Mouse (Mus musculus) kidney, embryonic 15.5 days (tissue): ENCODE measurements at regions not wholly inside any gene's neighbourhood (a gene's known extent, or its start where the extent isn't known, plus 50 kb on each side); places are given as distances from the start of the nearest gene placed in this dataset.

ENCODE experiments used
- ATAC-seq: fragments of 200-750 bp; cut with Nextera tagmentation; replicated peaks from 2 replicates; pipeline ENCODE4 v1.8.0; 2017; ENCODE audit warnings: moderate TSS enrichment; ENCODE audit not compliant: low FRiP score
- H3K27ac ChIP-seq: fragments of 300-500 bp; sonication (generic); 2 replicates; pipeline ENCODE4 v1.5.1; 2015; ENCODE audit warnings: mild to moderate bottlenecking, inconsistent platforms
- H3K27me3 ChIP-seq: fragments of 300-500 bp; sonication (generic); 2 replicates; pipeline ENCODE4 v1.6.1; 2015; ENCODE audit warnings: inconsistent platforms
- H3K36me3 ChIP-seq: fragments of 300-500 bp; sonication (generic); 2 replicates; pipeline ENCODE4 v1.6.1; 2015; ENCODE audit warnings: inconsistent platforms
- H3K4me1 ChIP-seq: fragments of 300-500 bp; sonication (generic); 2 replicates; pipeline ENCODE4 v1.6.1; 2015; ENCODE audit warnings: inconsistent platforms
- H3K4me2 ChIP-seq: fragments of 300-500 bp; sonication (generic); 2 replicates; pipeline ENCODE4 v1.6.1; 2015; ENCODE audit warnings: moderate library complexity, mild to moderate bottlenecking, inconsistent platforms
- H3K4me3 ChIP-seq: fragments of 300-500 bp; sonication (generic); replicated peaks from 2 replicates; pipeline ENCODE4 v1.5.1; 2015; ENCODE audit warnings: mild to moderate bottlenecking, inconsistent platforms
- H3K9ac ChIP-seq: fragments of 300-500 bp; sonication (generic); 2 replicates; pipeline ENCODE4 v1.6.1; 2015; ENCODE audit warnings: mild to moderate bottlenecking, inconsistent platforms
- H3K9me3 ChIP-seq: fragments of 300-500 bp; sonication (generic); replicated peaks from 2 replicates; pipeline ENCODE4 v1.6.1; 2016; ENCODE audit warnings: inconsistent platforms
- WGBS: fragments of 180-500 bp; shearing (Covaris S2); methylation state at CpG from one replicate; pipeline ENCODE4 v1.1.7; 2015; ENCODE audit warnings: mixed read lengths; 5-methylcytosine and 5-hydroxymethylcytosine counted together

DNA sequence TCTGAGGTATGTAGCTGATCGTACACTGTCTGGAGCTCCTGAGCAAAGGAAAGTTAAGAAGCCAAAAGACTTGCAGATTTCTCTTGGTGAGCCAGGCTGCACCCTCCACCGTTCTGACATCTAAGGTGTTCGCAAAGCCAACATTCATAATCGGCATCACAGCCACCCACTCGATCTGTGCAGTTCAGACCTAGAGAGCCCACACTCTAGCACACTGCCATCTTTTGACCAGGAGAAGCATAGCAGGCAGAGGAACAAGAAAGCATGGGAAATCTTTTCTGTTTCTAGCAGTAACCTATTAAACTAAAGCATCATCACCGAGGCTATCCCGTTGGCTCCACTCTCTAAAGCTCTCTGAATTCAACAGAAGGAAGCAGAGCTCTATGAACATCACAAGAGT lies 59.2 kb downstream of the Areg start:
- Histone ChIP-seq H3K4me1 (no peaks in the 10 kb centered on the region), H3K4me3 (no peak overlapping the region), H3K4me2 (no peak overlapping the region), H3K9ac (no peak overlapping the region), H3K36me3 (no peaks in the 10 kb centered on the region), H3K27me3 (no peaks in the 10 kb centered on the region), H3K9me3 (no peaks in the 10 kb centered on the region), H3K27ac (no peak overlapping the region)
- peak; percentile 15; the same call in 1 of the 2 replicates for ATAC-seq
- 42% methylated on average over 7 of the region's 7 CpGs for WGBS

DNA sequence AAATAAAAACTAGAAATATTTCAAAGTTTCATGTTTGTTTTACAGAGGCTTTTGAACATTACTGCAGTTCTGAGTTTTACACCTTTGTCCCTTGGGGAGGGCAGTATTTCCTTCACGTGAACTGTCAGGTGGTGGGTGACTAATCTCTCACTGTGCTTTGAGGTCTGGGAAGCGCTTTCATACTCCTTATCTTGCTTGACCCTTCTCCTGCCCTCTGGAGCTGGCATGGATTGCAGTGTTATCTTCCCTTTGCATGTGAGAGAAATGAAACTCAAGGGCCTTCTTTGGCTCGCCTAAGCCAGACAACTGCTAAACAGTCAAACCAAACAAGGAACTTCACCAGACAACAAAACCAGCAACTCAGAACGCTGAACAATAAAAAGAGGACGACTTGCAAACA lies 61.0 kb downstream of the Areg start:
- Histone ChIP-seq H3K27ac (no peak overlapping the region), H3K4me3 (no peak overlapping the region), H3K27me3 (no peaks in the 10 kb centered on the region), H3K9ac (no peak overlapping the region), H3K9me3 (no peaks in the 10 kb centered on the region), H3K4me2 (no peak overlapping the region), H3K4me1 (no peaks in the 10 kb centered on the region), H3K36me3 (no peaks in the 10 kb centered on the region)
- WGBS, result 52% methylated on average over 5 of the region's 5 CpGs
- ATAC-seq, result no peak

DNA sequence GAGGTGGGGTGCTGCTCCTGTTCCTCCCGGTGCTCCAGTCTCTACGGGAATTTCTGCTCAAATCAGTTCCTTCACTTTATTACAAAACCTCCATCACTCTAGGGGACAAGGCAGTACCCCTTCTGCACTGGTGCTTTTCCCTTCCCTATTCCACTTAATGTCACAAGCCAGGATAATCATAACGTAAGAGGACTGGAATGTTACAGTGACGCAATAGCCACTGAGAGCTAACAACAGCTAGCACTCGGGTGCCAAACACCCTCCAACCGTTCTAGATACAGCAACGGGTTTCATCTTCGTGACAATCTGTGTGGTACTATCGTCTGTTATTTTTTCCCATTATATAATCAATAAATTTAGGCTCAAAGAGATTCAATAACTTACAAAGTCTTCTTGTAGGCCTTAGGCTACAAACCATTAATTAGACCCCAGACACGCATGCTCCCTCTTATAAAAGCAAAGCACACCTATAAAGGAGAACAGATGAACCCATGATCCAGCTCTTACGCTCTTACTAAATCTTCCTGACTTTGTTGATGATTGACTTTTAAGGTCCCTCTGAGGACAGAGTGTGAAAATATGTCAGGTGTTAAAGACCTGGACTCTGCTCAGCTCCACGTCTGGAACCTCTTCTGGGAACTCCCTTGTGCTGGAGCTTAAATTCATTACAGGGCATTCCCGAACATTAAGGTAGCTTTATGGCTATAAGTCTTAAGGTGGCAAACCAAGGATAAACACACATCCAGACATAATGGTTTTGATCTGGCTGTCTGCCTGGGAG lies 65.0 kb downstream of the Areg start:
- 84% methylated on average over 13 of the region's 13 CpGs for WGBS
- ATAC-seq, result no peak
- H3K4me2 ChIP-seq, result no peak overlapping the region
- H3K9me3 ChIP-seq, result no peaks in the 10 kb centered on the region
- no peaks in the 10 kb centered on the region for H3K4me1 ChIP-seq
- no peak overlapping the region for H3K4me3 ChIP-seq
- H3K27me3 ChIP-seq, result no peaks in the 10 kb centered on the region
- H3K36me3 ChIP-seq, result no peaks in the 10 kb centered on the region
- no peak overlapping the region for H3K9ac ChIP-seq
- no peak overlapping the region for H3K27ac ChIP-seq

DNA sequence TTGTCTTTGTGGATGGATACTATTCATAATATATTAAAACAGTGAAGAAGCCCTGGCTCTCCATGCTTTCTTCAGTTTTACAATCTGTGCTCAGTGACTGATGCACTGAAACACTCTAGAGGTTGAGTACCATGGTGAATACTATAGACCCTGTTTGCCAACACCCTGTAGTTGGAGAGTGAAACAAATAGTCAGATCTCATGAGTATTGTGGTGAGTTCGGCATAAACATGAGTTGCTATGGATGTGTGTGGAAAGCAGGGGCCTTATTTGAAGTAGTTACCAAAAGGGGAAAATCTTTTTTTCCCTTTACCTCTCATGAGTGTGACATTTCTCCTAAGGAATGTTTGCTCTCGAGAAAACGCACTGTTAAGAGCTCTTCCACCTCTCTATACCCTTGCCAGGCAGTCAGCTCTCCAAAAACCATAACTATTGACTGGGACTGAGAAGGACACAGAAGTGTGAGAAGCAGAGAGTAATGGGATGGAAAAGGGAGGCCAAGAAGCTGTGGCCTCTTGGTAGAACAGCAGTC lies 66.0 kb downstream of the Areg start:
- H3K27ac ChIP-seq, result no peak overlapping the region
- no peaks in the 10 kb centered on the region for H3K9me3 ChIP-seq
- H3K36me3 ChIP-seq, result no peaks in the 10 kb centered on the region
- no peak overlapping the region for H3K9ac ChIP-seq
- H3K27me3 ChIP-seq, result no peaks in the 10 kb centered on the region
- no peaks in the 10 kb centered on the region for H3K4me1 ChIP-seq
- ATAC-seq, result no peak
- H3K4me3 ChIP-seq, result no peak overlapping the region
- H3K4me2 ChIP-seq, result no peak overlapping the region
- WGBS, result 84% methylated on average over 3 of the region's 3 CpGs

DNA sequence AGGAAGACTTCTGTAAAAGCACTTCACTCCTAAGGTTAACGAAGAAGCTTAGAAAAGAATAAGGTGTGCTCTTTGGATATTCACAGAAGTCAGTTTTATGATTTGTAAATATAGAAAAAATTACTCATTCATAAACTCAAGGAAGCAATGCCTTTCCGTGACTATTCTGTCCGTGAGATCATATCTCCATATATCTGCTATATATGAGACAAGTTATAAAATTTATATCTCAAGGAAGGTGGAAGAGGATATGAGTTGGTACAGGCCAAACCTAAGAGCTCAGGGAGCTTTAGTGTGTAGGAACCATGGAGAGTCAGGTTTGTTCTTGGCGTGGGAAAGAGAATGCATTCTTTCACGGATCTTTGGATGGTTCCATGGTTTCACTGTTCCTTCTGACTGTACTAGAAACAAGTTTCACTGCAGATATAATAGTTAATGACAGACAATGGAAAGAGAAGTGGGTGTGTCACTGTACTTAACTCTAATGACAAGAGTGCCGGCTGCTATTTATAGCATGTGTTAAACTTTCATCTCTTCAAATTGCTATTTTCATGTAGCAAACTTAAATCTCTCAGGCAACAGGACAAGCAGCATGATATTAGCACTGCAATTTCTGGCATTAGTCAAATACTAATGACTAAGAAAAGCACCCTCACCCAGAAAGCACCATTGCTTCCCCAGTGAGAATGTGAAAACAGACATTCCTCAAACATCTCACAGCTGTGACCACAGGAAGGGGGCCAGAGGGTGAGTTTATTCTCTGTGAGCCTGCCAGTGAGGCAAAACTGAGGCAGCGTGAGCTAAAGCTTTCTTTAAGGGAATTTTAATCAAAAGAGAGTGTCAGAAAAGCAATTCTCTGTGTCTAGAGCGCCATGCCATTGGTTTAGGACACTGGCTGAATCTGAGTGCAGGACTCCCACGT lies 67.4 kb downstream of the Areg start:
- ATAC-seq, result no peak
- Histone ChIP-seq H3K27me3 (no peaks in the 10 kb centered on the region), H3K4me1 (no peaks in the 10 kb centered on the region), H3K4me3 (no peak overlapping the region), H3K4me2 (no peak overlapping the region), H3K9me3 (no peaks in the 10 kb centered on the region), H3K27ac (no peak overlapping the region), H3K36me3 (no peaks in the 10 kb centered on the region), H3K9ac (no peak overlapping the region)
- 77% methylated on average over 9 of the region's 9 CpGs for WGBS

DNA sequence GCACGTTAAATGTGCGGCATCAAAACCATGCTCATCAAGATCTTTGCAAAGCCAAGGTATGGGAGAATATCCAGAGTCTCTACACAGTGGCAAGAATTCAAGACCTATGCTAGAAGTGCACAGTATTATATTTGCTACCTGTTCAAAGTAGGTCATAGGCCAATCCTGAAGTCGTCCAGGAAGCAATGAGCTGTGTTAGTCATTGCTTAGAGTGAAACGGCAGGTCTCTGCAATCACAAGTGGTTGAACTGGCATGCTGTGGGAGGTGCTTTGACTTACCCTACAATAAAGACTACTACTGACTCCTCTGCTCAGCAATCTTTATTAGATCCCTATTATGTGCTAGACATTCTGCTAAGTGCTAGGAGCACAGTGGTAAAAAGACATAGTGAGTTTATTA lies 80.8 kb downstream of the Areg start:
- Histone ChIP-seq H3K9me3 (no peaks in the 10 kb centered on the region), H3K27me3 (no peaks in the 10 kb centered on the region), H3K9ac (no peak overlapping the region), H3K27ac (no peak overlapping the region), H3K4me1 (no peaks in the 10 kb centered on the region), H3K36me3 (no peaks in the 10 kb centered on the region), H3K4me2 (no peak overlapping the region), H3K4me3 (no peak overlapping the region)
- WGBS, result 76% methylated on average over 4 of the region's 4 CpGs
- ATAC-seq, result no peak

GRCm38 (mm10) chr5:91241656-91242055 lies 102.3 kb downstream of the Areg start:
- Histone ChIP-seq H3K4me3 (no peak overlapping the region), H3K36me3 (no peaks in the 10 kb centered on the region), H3K27me3 (no peaks in the 10 kb centered on the region), H3K9ac (no peak overlapping the region), H3K4me2 (no peak overlapping the region), H3K4me1 (no peaks in the 10 kb centered on the region), H3K27ac (no peak overlapping the region), H3K9me3 (no peaks in the 10 kb centered on the region)
- no peak for ATAC-seq
- 68% methylated on average over 4 of the region's 4 CpGs for WGBS

DNA sequence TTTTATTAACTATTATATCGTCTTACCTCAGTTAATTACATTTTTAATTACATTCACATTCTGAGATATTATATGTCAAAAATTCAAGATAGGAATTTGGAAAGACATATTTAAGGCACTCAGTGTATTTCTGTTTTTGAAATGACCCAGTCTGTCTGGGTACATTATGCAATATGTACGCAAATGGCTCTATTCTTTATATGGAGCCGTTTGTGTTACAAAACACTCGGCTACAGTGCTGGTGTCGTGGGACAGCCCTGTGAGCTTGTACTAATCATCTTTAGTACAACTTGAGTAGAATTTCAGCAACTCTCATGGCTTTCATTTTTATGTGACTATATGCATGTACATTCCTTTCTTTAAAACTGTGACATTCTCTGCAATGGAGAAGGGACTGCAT lies 108.0 kb downstream of the Areg start:
- Histone ChIP-seq H3K36me3 (no peaks in the 10 kb centered on the region), H3K27ac (no peak overlapping the region), H3K27me3 (no peaks in the 10 kb centered on the region), H3K9ac (no peak overlapping the region), H3K9me3 (no peaks in the 10 kb centered on the region), H3K4me1 (no peaks in the 10 kb centered on the region), H3K4me2 (no peak overlapping the region), H3K4me3 (no peak overlapping the region)
- WGBS, result 91% methylated on average over 5 of the region's 5 CpGs
- no peak for ATAC-seq

DNA sequence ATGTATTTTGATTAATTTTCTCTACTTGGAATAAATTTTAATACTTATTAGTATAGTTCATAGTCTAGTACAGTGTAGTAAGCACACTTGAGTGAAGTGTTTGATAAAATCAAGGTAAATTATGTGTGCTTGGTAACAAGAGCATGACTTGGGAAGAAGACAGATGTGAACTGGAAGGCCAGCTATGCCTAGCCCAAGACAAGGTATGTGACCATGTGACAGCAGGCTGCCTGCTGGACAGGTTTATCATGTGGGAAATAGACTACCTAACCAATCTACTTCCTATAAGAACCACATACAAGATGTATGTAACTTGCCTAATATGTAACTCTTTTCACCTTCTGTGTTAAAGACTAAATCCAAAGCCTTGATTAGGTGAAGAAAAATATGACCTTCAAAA lies 122.5 kb downstream of the Areg start:
- Histone ChIP-seq H3K4me2 (no peak overlapping the region), H3K9ac (no peak overlapping the region), H3K4me1 (no peaks in the 10 kb centered on the region), H3K4me3 (no peak overlapping the region), H3K27me3 (no peaks in the 10 kb centered on the region), H3K27ac (no peak overlapping the region), H3K36me3 (no peaks in the 10 kb centered on the region), H3K9me3 (no peaks in the 10 kb centered on the region)
- no peak for ATAC-seq

- 98% methylated on average over 1 of the region's 1 CpGs for whole genome bisulfite sequencing
- Histone ChIP-seq H3K36me3 (no peaks in the 10 kb centered on the region), H3K27ac (no peak overlapping the region), H3K9me3 (no peaks in the 10 kb centered on the region), H3K9ac (no peak overlapping the region), H3K4me1 (no peaks in the 10 kb centered on the region), H3K27me3 (no peaks in the 10 kb centered on the region), H3K4me2 (no peak overlapping the region), H3K4me3 (no peak overlapping the region)
- ATAC-seq, result no peak
These were observed 123.1 kb downstream of the Areg start for GRCm38 (mm10) chr5:91262526-91262925.

GRCm38 (mm10) chr5:91270747-91271146 lies 131.3 kb downstream of the Areg start:
- Histone ChIP-seq H3K27ac (no peak overlapping the region), H3K4me1 (no peaks in the 10 kb centered on the region), H3K9ac (no peak overlapping the region), H3K4me3 (no peak overlapping the region), H3K4me2 (no peak overlapping the region), H3K27me3 (no peaks in the 10 kb centered on the region), H3K36me3 (no peaks in the 10 kb centered on the region), H3K9me3 (no peaks in the 10 kb centered on the region)
- ATAC-seq, result no peak
- 65% methylated on average over 1 of the region's 1 CpGs for WGBS

DNA sequence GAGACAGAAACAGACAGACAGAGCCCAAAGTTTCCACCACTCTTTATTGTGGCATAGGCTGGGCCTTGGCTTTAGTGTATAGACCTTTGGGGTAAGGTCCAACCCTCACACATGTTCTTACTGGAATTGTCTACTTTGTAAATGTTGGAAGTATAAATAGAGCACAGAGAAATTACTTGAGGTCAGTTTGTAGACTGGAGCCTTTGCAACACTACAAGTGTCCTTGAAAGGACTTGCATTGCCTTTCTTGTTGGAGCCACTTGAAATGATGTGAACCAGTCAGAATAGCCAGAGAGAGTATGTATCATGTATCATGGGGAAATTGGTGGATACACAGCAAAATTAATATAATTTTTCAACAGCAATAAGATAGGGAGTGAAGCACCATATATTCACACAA lies 131.4 kb downstream of the Btc start:
- Histone ChIP-seq H3K4me3 (no peak overlapping the region), H3K27me3 (no peaks in the 10 kb centered on the region), H3K36me3 (no peaks in the 10 kb centered on the region), H3K9me3 (no peaks in the 10 kb centered on the region), H3K4me2 (no peak overlapping the region), H3K27ac (no peak overlapping the region), H3K9ac (no peak overlapping the region), H3K4me1 (no peaks in the 10 kb centered on the region)
- no peak for ATAC-seq
